ENCODE assay signal across 10 mouse cellular contexts in the genomic region with DNA sequence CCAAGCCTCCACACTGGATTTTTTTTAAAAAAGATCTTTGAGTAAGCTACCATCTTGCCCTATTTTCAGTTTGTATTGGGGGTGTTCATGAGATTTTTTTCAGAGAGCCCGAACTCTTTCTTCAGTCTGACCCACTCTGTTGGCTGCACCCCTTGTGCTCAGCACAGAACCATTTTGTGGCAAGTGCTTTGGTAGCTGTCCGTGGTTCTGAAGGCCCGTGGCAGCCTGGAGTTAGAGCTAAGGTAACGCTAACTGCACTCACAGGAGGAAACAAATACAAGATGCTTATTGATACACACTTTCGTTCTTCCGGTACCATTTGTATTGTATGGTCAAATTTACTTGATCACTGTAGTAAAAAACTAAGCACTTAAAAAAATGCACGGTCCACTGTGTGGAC. TPM values are rescaled to one million over a fixed set of nuclear protein-coding genes. Genes with fewer than 3 reads are reported as not detected.
A peak's percentile ranks its signal among the peaks of the same experiment; 100 is the strongest.
DNase-seq lines count a peak whose midpoint lies in the region; ATAC-seq and TF ChIP-seq lines count a peak whose summit lies in the region.
"Had no signal": no experiment of that assay in that cellular context is flagged by ENCODE, and none has a peak within 500 bp of the region (broad histone marks: within the 10 kb centered on the region; RNA-seq: fewer than 3 reads in every experiment).

No protein-coding gene starts in this region.

- DNase-seq in heart, postnatal 14 days: peak; percentile 31 to 66
- DNase-seq in heart, adult 8-10 months (ENCODE audit: low spot score): no peak
- DNase-seq in thymus, adult 2 months: peak; percentile 2
- DNase-seq in thymus, postnatal 25 days: no peak
- peak; percentile 38 for DNase-seq in embryo, embryonic 9.5 days (ENCODE audit: extremely low spot score)
- peak; percentile 55 for DNase-seq in stomach, postnatal 0 days (ENCODE audit: low spot score)
- no peak for DNase-seq in right cerebral cortex, postnatal 14 days
- DNase-seq in cerebellum, postnatal 36 days: no peak
- DNase-seq: right cerebral cortex, postnatal 4 days had no signal

- H3K27ac ChIP-seq in thymus, adult 2 months (ENCODE audit: control insufficient read depth, insufficient read depth, low read length): no peak overlapping the region
- no peak overlapping the region for H3K27ac ChIP-seq in stomach, postnatal 0 days (replicated peaks)
- H3K27ac ChIP-seq: macrophage had no signal

- H3K36me3 ChIP-seq in thymus, adult 2 months (ENCODE audit: control insufficient read depth, insufficient read depth, low read length): no peaks in the 10 kb centered on the region
- no peaks in the 10 kb centered on the region for H3K36me3 ChIP-seq in stomach, postnatal 0 days (ENCODE audit: control insufficient read depth, insufficient read depth, low read length)

- TF ChIP-seq EP300 in stomach, postnatal 0 days (optimal IDR thresholded peaks at IDR 0.05): no peak

- no peak for TF ChIP-seq POLR2A in thymus, adult 2 months (IDR thresholded peaks at IDR 0.05; ENCODE audit: control insufficient read depth, extremely low read depth, insufficient read depth, low read length, poor library complexity)

- H3K4me2 ChIP-seq in stomach, postnatal 0 days (replicated peaks; ENCODE audit: low read depth): no peak overlapping the region

- intact Hi-C loops in heart, postnatal 14 days (cut with DNase I): no loop called here

- no peak for ATAC-seq in stomach, postnatal 0 days (ENCODE audit: low FRiP score, low TSS enrichment)

- no peak overlapping the region for H3K9ac ChIP-seq in stomach, postnatal 0 days (ENCODE audit: low read length)

- no peaks in the 10 kb centered on the region for H3K27me3 ChIP-seq in thymus, adult 2 months (ENCODE audit: control insufficient read depth, insufficient read depth, low read length)
- no peaks in the 10 kb centered on the region for H3K27me3 ChIP-seq in stomach, postnatal 0 days (ENCODE audit: control insufficient read depth, insufficient read depth, low read length)

- no peaks in the 10 kb centered on the region for H3K4me1 ChIP-seq in thymus, adult 2 months (replicated peaks; ENCODE audit: control insufficient read depth, insufficient read depth, low read length)
- H3K4me1 ChIP-seq in stomach, postnatal 0 days (replicated peaks; ENCODE audit: control insufficient read depth, insufficient read depth): no peaks in the 10 kb centered on the region

- H3K4me3 ChIP-seq in thymus, adult 2 months (ENCODE audit: control insufficient read depth, insufficient read depth, low read length): no peak overlapping the region
- no peak overlapping the region for H3K4me3 ChIP-seq in stomach, postnatal 0 days (ENCODE audit: low read depth, low read length)

- WGBS in thymus, adult 2 months: 44% methylated on average over 7 of the region's 7 CpGs
- WGBS in stomach, postnatal 0 days: 42% methylated on average over 7 of the region's 7 CpGs

- no peak for TF ChIP-seq CTCF in thymus, adult 2 months (IDR thresholded peaks at IDR 0.05; ENCODE audit: borderline replicate concordance, control insufficient read depth, extremely low read depth, insufficient read depth, low read length, poor library complexity)
- TF ChIP-seq CTCF in stomach, postnatal 0 days (IDR thresholded peaks at IDR 0.05; ENCODE audit: low read depth): no peak

- no peaks in the 10 kb centered on the region for H3K9me3 ChIP-seq in stomach, postnatal 0 days (ENCODE audit: control insufficient read depth, low read length)

RNA-seq across cellular contexts. Expression of a gene that starts 36.7 kb away (rescaled TPM):
- total RNA-seq in heart, postnatal 14 days (2021): 10 to 100 TPM; 15.2 to 15.5 TPM
- total RNA-seq in heart, adult 8-10 months (2022): 10 to 100 TPM; 16.0 to 18.0 (median 17.8) TPM
- 73.2 and 73.5 TPM in 2 replicates for polyA plus RNA-seq in thymus, adult 2 months (2012; rRNA removed)
- 24.5 and 25.6 TPM in 2 replicates for polyA plus RNA-seq in stomach, postnatal 0 days (2015; fragmentation: Nextera tagmentation; extraction: Ambion mirVana)

RNA-seq across cellular contexts. Expression of a gene that starts 57.2 kb away (rescaled TPM):
- 1 to 10 TPM; 4.9 TPM for total RNA-seq in heart, postnatal 14 days (2021)
- 10 to 100 TPM in 3 of 4 experiments, 1 to 10 TPM in 1; 8.3 to 16.7 (median 13.7) TPM for total RNA-seq in heart, adult 8-10 months (2022)
- 26.0 and 29.7 TPM in 2 replicates for polyA plus RNA-seq in thymus, adult 2 months (2012; rRNA removed)
- polyA plus RNA-seq in stomach, postnatal 0 days (2015; fragmentation: Nextera tagmentation; extraction: Ambion mirVana): 0.16 and 0.68 TPM in 2 replicates

Comparison
In these comparisons a context has a peak if more than half of its experiments do, and no peak if none do; other contexts are left out.
1. DNase-seq: peak in heart, postnatal 14 days (2 of 2), thymus, adult 2 months (single experiment), embryo, embryonic 9.5 days (single experiment) and stomach, postnatal 0 days (single experiment); none in heart, adult 8-10 months (single experiment), thymus, postnatal 25 days (single experiment), right cerebral cortex, postnatal 14 days (single experiment) and cerebellum, postnatal 36 days (0 of 2).